Mouse (Mus musculus): ENCODE measurements around the gene Plekhd1. TPM values are rescaled to one million over a fixed set of nuclear protein-coding genes. Genes with fewer than 3 reads are reported as not detected.

The Plekhd1 gene
- polyA plus RNA-seq (2015; fragmentation: Nextera tagmentation; extraction: Ambion mirVana), result 0.14 and 0.35 TPM in 2 replicates

DNA sequence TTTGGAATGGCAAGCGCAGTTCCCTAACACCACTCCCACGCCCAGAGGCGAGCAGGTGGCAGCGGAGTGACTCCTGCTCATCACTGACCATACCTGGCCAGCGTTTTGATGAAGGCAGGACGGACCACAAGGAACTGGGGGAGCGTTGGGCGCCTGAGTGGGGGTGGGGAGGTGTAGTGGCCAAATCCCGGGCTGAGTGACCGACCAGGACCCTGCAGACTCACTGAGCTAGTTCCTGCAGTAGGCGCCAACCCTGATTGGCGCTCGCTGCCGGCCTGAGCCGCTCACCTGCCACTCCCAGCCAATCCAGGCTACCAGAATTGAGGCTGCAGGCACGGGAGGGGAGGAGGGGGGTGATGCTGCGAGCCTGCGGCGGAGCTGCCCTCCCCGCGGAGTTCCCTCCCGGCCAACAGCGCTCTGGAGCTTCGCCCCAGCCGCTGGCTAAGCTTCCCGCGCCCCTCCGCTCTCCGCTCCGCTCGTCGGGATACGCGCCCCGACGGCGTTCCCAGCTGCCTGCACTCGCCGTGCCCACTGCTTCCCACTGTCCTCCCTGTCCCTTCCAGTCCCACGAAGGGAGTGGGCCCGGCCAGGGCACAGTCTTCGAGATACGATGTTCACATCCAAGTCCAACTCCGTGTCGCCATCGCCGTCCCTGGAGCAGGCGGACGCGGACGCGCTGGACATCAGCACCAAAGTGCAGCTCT, at the start of gene Plekhd1:
Gene Plekhd1, plus strand, starts transcription at position 323 of the 704 bp plus-strand sequence.
- DNase-seq, result no peak
- no peaks in the 10 kb centered on the region for H3K9me3 ChIP-seq (replicated peaks)
- peaks cover 22% of the 10 kb centered on the region for H3K4me1 ChIP-seq (replicated peaks)

GRCm38 (mm10) chr12:80642725-80643692, 49.4 kb upstream of the Plekhd1 start:
- Histone ChIP-seq H3K36me3 (peaks cover 42% of the 10 kb centered on the region), H3K9me3 (replicated peaks) (no peaks in the 10 kb centered on the region), H3K27me3 (no peaks in the 10 kb centered on the region), H3K4me3 (replicated peaks) (peak overlapping the region; percentile 99), H3K4me1 (replicated peaks) (peaks cover 54% of the 10 kb centered on the region), H3K4me2 (peak overlapping the region; percentile 96), H3K9ac (peak overlapping the region; percentile 93), H3K27ac (peak overlapping the region; percentile 86)
- ATAC-seq (ENCODE audit: low read depth) (peak; percentile 43), DNase-seq (peak; percentile 73)
- 1% methylated on average over 48 of the region's 48 CpGs for WGBS (ENCODE audit: insufficient replicate concordance)

More for the DNA sequence above, at the start of gene Plekhd1:
- peak within 1 kb of the TSS; percentile 65 for H3K4me2 ChIP-seq
- H3K9ac ChIP-seq, result peak within 1 kb of the TSS; percentile 39
- peak within 1 kb of the TSS; percentile 49 for H3K4me3 ChIP-seq (replicated peaks)
- H3K27ac ChIP-seq, result no peak within 1 kb of the TSS
- peak; percentile 73 for ATAC-seq (ENCODE audit: low read depth)
- WGBS (ENCODE audit: insufficient replicate concordance), result 4% methylated on average over 52 of the region's 52 CpGs
- peaks cover 63% of the 10 kb centered on the region for H3K27me3 ChIP-seq
- H3K36me3 ChIP-seq, result no peaks in the 10 kb centered on the region

GRCm38 (mm10) chr12:80643693-80644505, 48.5 kb upstream of the Plekhd1 start, which contains the start of the genes Slc39a9 and Erh:
TSS of gene Slc39a9 (plus strand) at chr12:80643883.
TSS of gene Erh (minus strand) at chr12:80644341.
- no peaks in the 10 kb centered on the region for H3K9me3 ChIP-seq (replicated peaks)
- H3K36me3 ChIP-seq, result peaks cover 39% of the 10 kb centered on the region
- H3K4me3 ChIP-seq (replicated peaks), result peak within 1 kb of the TSS; percentile 99
- no peaks in the 10 kb centered on the region for H3K27me3 ChIP-seq
- peak within 1 kb of the TSS; percentile 93 for H3K9ac ChIP-seq
- ATAC-seq (ENCODE audit: low read depth) (peak; percentile 94), DNase-seq (peak; percentile 91)
- WGBS (ENCODE audit: insufficient replicate concordance), result under 1% methylated on average over 50 of the region's 50 CpGs
- H3K27ac ChIP-seq, result peak within 1 kb of the TSS; percentile 86
- peak within 1 kb of the TSS; percentile 96 for H3K4me2 ChIP-seq
- H3K4me1 ChIP-seq (replicated peaks), result peaks cover 54% of the 10 kb centered on the region

- no peak for ATAC-seq (ENCODE audit: low read depth)
- peak overlapping the region; percentile 96 for H3K4me2 ChIP-seq
- peaks cover 58% of the 10 kb centered on the region for H3K4me1 ChIP-seq (replicated peaks)
- no peak for DNase-seq
- WGBS (ENCODE audit: insufficient replicate concordance), result 5% methylated on average over 18 of the region's 18 CpGs
- H3K9me3 ChIP-seq (replicated peaks), result no peaks in the 10 kb centered on the region
- H3K4me3 ChIP-seq (replicated peaks), result peak overlapping the region; percentile 99
- peak overlapping the region; percentile 86; the same call in 1 of the 2 replicates for H3K27ac ChIP-seq
- no peaks in the 10 kb centered on the region for H3K27me3 ChIP-seq
- peaks cover 36% of the 10 kb centered on the region for H3K36me3 ChIP-seq
- peak overlapping the region; percentile 93 for H3K9ac ChIP-seq
Observed at GRCm38 (mm10) chr12:80644506-80644868, 47.9 kb upstream of the Plekhd1 start.

DNA sequence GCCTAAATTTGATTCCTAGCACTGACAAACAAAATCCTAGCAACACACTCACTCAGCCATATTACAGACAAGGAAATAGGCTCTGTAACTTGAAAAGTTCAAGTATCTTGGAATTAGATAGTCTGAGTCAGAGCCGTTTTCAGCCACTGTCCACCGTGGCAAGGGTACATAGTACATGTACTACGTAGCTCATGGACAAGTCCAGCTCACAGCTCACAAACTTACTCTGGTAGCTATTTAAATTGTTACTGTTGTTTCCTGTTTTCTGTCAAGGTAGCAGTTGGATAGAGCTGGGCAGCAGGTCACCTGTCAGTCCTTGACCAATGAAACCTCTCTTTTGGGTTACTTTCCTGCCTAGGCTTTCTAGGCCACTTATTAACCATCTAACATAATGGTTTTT, 46.0 kb upstream of the Plekhd1 start:
- Histone ChIP-seq H3K36me3 (peaks cover 17% of the 10 kb centered on the region), H3K4me3 (replicated peaks) (peak overlapping the region; percentile 99), H3K27me3 (no peaks in the 10 kb centered on the region), H3K9ac (0 out of 2 replicates have a peak overlapping the region, but pooled peaks have one; percentile 93), H3K9me3 (replicated peaks) (no peaks in the 10 kb centered on the region), H3K27ac (no peak overlapping the region), H3K4me1 (replicated peaks) (peaks cover 58% of the 10 kb centered on the region), H3K4me2 (peak overlapping the region; percentile 96)
- DNase-seq, result no peak
- WGBS (ENCODE audit: insufficient replicate concordance), result 86% methylated on average over 3 of the region's 3 CpGs
- no peak for ATAC-seq (ENCODE audit: low read depth)

DNA sequence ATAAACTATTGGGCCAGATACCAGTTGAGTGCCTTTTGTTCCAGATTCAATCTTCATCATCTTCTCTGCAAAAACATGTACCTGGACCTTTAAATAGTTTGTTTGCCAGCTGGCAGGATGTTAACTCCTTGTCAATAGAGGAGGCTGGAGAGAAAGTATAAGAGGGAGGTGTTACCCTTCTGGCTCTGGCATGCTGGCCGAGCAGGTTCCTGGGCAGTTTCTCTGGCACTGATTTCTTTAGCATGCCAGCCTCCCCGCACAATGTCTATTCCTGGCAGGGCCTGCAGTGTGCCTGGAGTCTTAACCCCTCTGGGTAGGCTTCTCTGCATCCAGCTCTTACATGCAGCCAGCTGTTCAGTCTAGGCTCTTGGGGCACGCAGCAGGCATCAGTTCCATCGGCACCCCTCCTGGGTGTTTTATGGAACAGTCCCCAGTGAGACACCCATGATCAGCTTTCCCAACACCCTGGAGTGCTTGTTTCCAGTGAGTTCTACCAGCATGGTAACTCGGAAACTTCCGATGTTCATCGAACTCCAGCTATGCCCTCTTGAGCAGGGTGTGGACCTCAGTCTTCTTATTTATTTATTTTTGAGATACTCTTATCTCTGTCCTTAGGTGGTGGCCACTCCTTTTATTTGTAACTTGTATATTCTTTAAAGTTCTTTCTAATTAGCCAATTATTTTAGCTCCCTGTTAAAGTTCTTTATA, 38.3 kb upstream of the Plekhd1 start:
- DNase-seq (no peak), ATAC-seq (ENCODE audit: low read depth) (no peak)

GRCm38 (mm10) chr12:80654659-80655025, 37.7 kb upstream of the Plekhd1 start:
- 81% methylated on average over 3 of the region's 3 CpGs for WGBS (ENCODE audit: insufficient replicate concordance)
- H3K9ac ChIP-seq, result no peak overlapping the region
- H3K4me2 ChIP-seq, result no peak overlapping the region
- no peaks in the 10 kb centered on the region for H3K36me3 ChIP-seq
- no peaks in the 10 kb centered on the region for H3K27me3 ChIP-seq
- peaks cover 22% of the 10 kb centered on the region for H3K4me1 ChIP-seq (replicated peaks)
- no peak for ATAC-seq (ENCODE audit: low read depth)
- DNase-seq, result no peak
- H3K9me3 ChIP-seq (replicated peaks), result no peaks in the 10 kb centered on the region
- H3K4me3 ChIP-seq (replicated peaks), result no peak overlapping the region
- no peak overlapping the region for H3K27ac ChIP-seq

More for the DNA sequence above, 38.3 kb upstream of the Plekhd1 start:
- Histone ChIP-seq H3K36me3 (peaks cover under 1% of the 10 kb centered on the region; the same call in 1 of the 2 replicates), H3K4me1 (replicated peaks) (peaks cover 26% of the 10 kb centered on the region), H3K4me3 (replicated peaks) (no peak overlapping the region), H3K9ac (no peak overlapping the region), H3K9me3 (replicated peaks) (no peaks in the 10 kb centered on the region), H3K27ac (no peak overlapping the region), H3K27me3 (no peaks in the 10 kb centered on the region), H3K4me2 (no peak overlapping the region)
- WGBS (ENCODE audit: insufficient replicate concordance), result 86% methylated on average over 7 of the region's 7 CpGs

DNA sequence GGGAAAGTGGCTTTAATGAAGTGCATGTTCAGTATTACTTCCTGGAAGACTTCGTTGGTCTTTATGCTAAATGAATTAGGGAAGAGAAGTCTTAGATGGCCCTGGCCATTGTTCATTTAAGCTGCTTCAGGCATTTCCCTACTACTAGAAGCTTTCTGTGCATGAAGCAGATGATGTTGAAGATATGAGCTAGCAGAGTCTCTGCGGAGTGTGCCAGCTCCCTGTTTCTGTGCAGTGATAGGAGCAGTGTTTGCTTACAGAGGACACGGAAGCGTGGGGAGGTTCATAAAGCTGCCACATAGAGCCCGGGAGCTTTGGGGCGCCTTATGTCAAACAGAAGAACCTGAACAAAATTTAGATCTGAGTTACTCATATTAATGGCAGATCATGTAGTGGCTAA, 33.7 kb upstream of the Plekhd1 start:
- ATAC-seq (ENCODE audit: low read depth) (peak; percentile 65), DNase-seq (no peak)
- H3K4me3 ChIP-seq (replicated peaks), result no peak overlapping the region
- H3K9me3 ChIP-seq (replicated peaks), result no peaks in the 10 kb centered on the region
- peaks cover 30% of the 10 kb centered on the region for H3K4me1 ChIP-seq (replicated peaks)
- peaks cover 10% of the 10 kb centered on the region for H3K36me3 ChIP-seq
- H3K27me3 ChIP-seq, result no peaks in the 10 kb centered on the region
- H3K4me2 ChIP-seq, result no peak overlapping the region
- no peak overlapping the region for H3K9ac ChIP-seq
- H3K27ac ChIP-seq, result no peak overlapping the region
- WGBS (ENCODE audit: insufficient replicate concordance), result 54% methylated on average over 6 of the region's 6 CpGs

- peaks cover 31% of the 10 kb centered on the region for H3K4me1 ChIP-seq (replicated peaks)
- H3K9me3 ChIP-seq (replicated peaks), result no peaks in the 10 kb centered on the region
- no peak overlapping the region for H3K4me2 ChIP-seq
- H3K4me3 ChIP-seq (replicated peaks), result no peak overlapping the region
- H3K36me3 ChIP-seq, result peaks cover 24% of the 10 kb centered on the region
- H3K27ac ChIP-seq, result no peak overlapping the region
- no peaks in the 10 kb centered on the region for H3K27me3 ChIP-seq
- no peak overlapping the region for H3K9ac ChIP-seq
- 84% methylated on average over 10 of the region's 10 CpGs for WGBS (ENCODE audit: insufficient replicate concordance)
- DNase-seq, result no peak
- no peak for ATAC-seq (ENCODE audit: low read depth)
Observed at GRCm38 (mm10) chr12:80662322-80662721, 30.1 kb upstream of the Plekhd1 start.

DNA sequence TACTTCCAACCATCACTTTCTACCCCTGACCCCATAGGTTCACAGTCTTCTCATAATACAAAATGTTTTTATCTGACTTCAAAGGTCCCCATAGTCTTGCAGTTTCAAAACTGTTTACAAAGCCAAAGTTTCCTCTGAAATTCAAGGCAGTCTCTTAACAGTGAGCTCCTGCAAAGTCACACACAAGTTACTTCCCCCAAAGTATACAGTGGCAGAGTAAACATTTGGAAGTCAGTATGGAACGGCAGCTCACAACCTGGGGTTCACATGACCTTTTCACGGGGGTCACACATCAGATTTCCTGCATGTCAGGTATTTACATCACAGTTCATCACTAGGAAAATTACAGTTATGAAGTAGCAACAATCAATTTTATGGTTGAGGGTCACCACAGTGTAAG, 28.5 kb upstream of the Plekhd1 start:
- H3K9me3 ChIP-seq (replicated peaks), result no peaks in the 10 kb centered on the region
- no peak overlapping the region for H3K9ac ChIP-seq
- H3K4me2 ChIP-seq, result no peak overlapping the region
- peak overlapping the region; percentile 51; the same call in 1 of the 2 replicates for H3K27ac ChIP-seq
- no peak overlapping the region for H3K4me3 ChIP-seq (replicated peaks)
- 73% methylated on average over 2 of the region's 2 CpGs for WGBS (ENCODE audit: insufficient replicate concordance)
- no peaks in the 10 kb centered on the region for H3K27me3 ChIP-seq
- no peak for DNase-seq
- peaks cover 30% of the 10 kb centered on the region for H3K36me3 ChIP-seq
- peaks cover 23% of the 10 kb centered on the region for H3K4me1 ChIP-seq (replicated peaks)
- ATAC-seq (ENCODE audit: low read depth), result no peak
